28 mouse cellular contexts compared by ENCODE assay signal in genomic region chr13:98340506-98340905, GRCm38 (mm10). TPM values are rescaled to one million over a fixed set of nuclear protein-coding genes. Genes with fewer than 3 reads are reported as not detected.
DNase-seq lines count a peak whose midpoint lies in the region; ATAC-seq and TF ChIP-seq lines count a peak whose summit lies in the region.
"Had no signal": no experiment of that assay in that cellular context is flagged by ENCODE, and none has a peak within 500 bp of the region (broad histone marks: within the 10 kb centered on the region; RNA-seq: fewer than 3 reads in every experiment).

No protein-coding gene starts in this region.

- no peak overlapping the region for H3K4me2 ChIP-seq in lung, postnatal 0 days (replicated peaks; ENCODE audit: low read depth, low read length)
- H3K4me2 ChIP-seq: embryonic facial prominence, embryonic 15.5 days; forebrain, embryonic 12.5 days; hindbrain, embryonic 14.5 days; limb, embryonic 15.5 days had no signal

- WGBS in lung, postnatal 0 days, result 66% methylated on average over 5 of the region's 5 CpGs

- no peaks in the 10 kb centered on the region for H3K4me1 ChIP-seq in lung, postnatal 0 days (ENCODE audit: insufficient read depth, low read depth, low read length)
- H3K4me1 ChIP-seq: embryonic facial prominence, embryonic 10.5 days; embryonic facial prominence, embryonic 15.5 days; forebrain, embryonic 12.5 days; limb, embryonic 10.5 days had no signal

- no peak for TF ChIP-seq CTCF in lung, postnatal 0 days (IDR thresholded peaks at IDR 0.05)

- H3K27ac ChIP-seq in lung, postnatal 0 days (ENCODE audit: low read length), result no peak overlapping the region
- H3K27ac ChIP-seq: embryonic facial prominence, embryonic 10.5 days; embryonic facial prominence, embryonic 15.5 days; forebrain, embryonic 12.5 days; hindbrain, embryonic 14.5 days; limb, embryonic 10.5 days; limb, embryonic 15.5 days; liver, embryonic 14.5 days had no signal

- intact Hi-C loops in heart, postnatal 10 days (cut with DNase I), result no loop called here

- H3K9me3 ChIP-seq in lung, postnatal 0 days (ENCODE audit: low read length), result no peaks in the 10 kb centered on the region
- H3K9me3 ChIP-seq: embryonic facial prominence, embryonic 10.5 days; embryonic facial prominence, embryonic 15.5 days; forebrain, embryonic 12.5 days; limb, embryonic 10.5 days; limb, embryonic 15.5 days had no signal

- TF ChIP-seq EP300 in lung, postnatal 0 days (IDR thresholded peaks at IDR 0.05), result no peak

- H3K4me3 ChIP-seq in lung, postnatal 0 days (ENCODE audit: low read depth, low read length), result no peak overlapping the region
- H3K4me3 ChIP-seq: embryonic facial prominence, embryonic 10.5 days; embryonic facial prominence, embryonic 15.5 days; forebrain, embryonic 12.5 days; limb, embryonic 10.5 days; limb, embryonic 15.5 days had no signal

- peak; percentile 60 for DNase-seq in gastrocnemius, postnatal 10 days
- no peak for DNase-seq in gastrocnemius, adult 8-10 months (ENCODE audit: low spot score in 2 of 2)
- peak; percentile 80 for DNase-seq in kidney, postnatal 10 days
- DNase-seq in kidney, adult 11 months, result no peak
- DNase-seq in lung, postnatal 10 days, result peak; percentile 70
- no peak for DNase-seq in lung, postnatal 0 days (ENCODE audit: low spot score)
- peak; percentile 70 to 78 for DNase-seq in heart, postnatal 10 days
- no peak for DNase-seq in liver
- DNase-seq: adrenal gland, adult 8-10 months; cerebellum, adult 2 months; cerebellum, postnatal 14 days; layer of hippocampus, postnatal 36 days; lung, adult 2 months; midbrain, embryonic 14.5 days; thymus, postnatal 25 days had no signal

- no peak overlapping the region for H3K9ac ChIP-seq in lung, postnatal 0 days (replicated peaks; ENCODE audit: low read depth)
- H3K9ac ChIP-seq: embryonic facial prominence, embryonic 15.5 days; forebrain, embryonic 12.5 days; hindbrain, embryonic 14.5 days; limb, embryonic 15.5 days; liver, embryonic 14.5 days had no signal

- ATAC-seq in lung, postnatal 0 days, result no peak
- ATAC-seq: intestine, postnatal 0 days had no signal

- no peaks in the 10 kb centered on the region for H3K36me3 ChIP-seq in lung, postnatal 0 days (ENCODE audit: insufficient read depth, low read length)
- H3K36me3 ChIP-seq: embryonic facial prominence, embryonic 10.5 days; embryonic facial prominence, embryonic 15.5 days; forebrain, embryonic 12.5 days; limb, embryonic 10.5 days; limb, embryonic 15.5 days had no signal

- 0 out of 2 replicates have a peak, but pooled peaks cover 4% of the 10 kb centered on the region for H3K27me3 ChIP-seq in lung, postnatal 0 days (replicated peaks; ENCODE audit: insufficient read depth, low read length)
- H3K27me3 ChIP-seq: CH12.LX had no signal

RNA-seq across cellular contexts. Expression of gene Foxd1, which starts 13.5 kb away (rescaled TPM):
- total RNA-seq in gastrocnemius, postnatal 10 days (2021), result under 1 TPM; 0.28 to 0.36 TPM
- under 1 TPM in 1 of 4 experiments, not detected in 3; 0.11 TPM for total RNA-seq in gastrocnemius, adult 8-10 months (2022)
- 0.05 TPM in 2 replicates for polyA plus RNA-seq in lung, postnatal 0 days (2015; fragmentation: Nextera tagmentation; extraction: Ambion mirVana)
- total RNA-seq in heart, postnatal 10 days (2021), result under 1 TPM; 0.17 to 0.25 TPM
- total RNA-seq: CH12.LX; hematopoietic stem cell, adult 5-6 weeks; monocyte, adult 5-6 weeks had no signal
- polyA plus RNA-seq: heart, embryonic 14.5 days; intestine, postnatal 0 days; large intestine, adult 2 months had no signal

RNA-seq across cellular contexts. Expression of gene Btf3, which starts 23.7 kb away (rescaled TPM):
- total RNA-seq in gastrocnemius, postnatal 10 days (2021), result 100 to 1,000 TPM; 311 to 330 TPM
- total RNA-seq in gastrocnemius, adult 8-10 months (2022), result 100 to 1,000 TPM; 208 to 239 (median 210) TPM
- 499 and 511 TPM in 2 replicates for polyA plus RNA-seq in lung, postnatal 0 days (2015; fragmentation: Nextera tagmentation; extraction: Ambion mirVana)
- 100 to 1,000 TPM; 260 to 270 TPM for total RNA-seq in heart, postnatal 10 days (2021)

Comparison
In these comparisons a context has a peak if more than half of its experiments do, and no peak if none do; other contexts are left out.
1. DNase-seq: peak in gastrocnemius, postnatal 10 days (single experiment), kidney, postnatal 10 days (single experiment), lung, postnatal 10 days (single experiment) and heart, postnatal 10 days (2 of 2); none in gastrocnemius, adult 8-10 months (0 of 2), kidney, adult 11 months (single experiment), lung, postnatal 0 days (single experiment) and liver (single experiment).